Mouse (Mus musculus) splenic B cell, adult 2 months (primary cell): ENCODE measurements around the gene Eme1.
"Not testable (repeated sequence)": the region's sequence is repeated elsewhere in the genome, so short reads cannot be mapped to it uniquely, and the experiment has no call there.

Experiments used
- DNase-seq: peaks from one replicate; pipeline ENCODE4 v3.0.0-alpha.2; 2011; ENCODE audit warnings: low read depth, low spot score
- H3K27me3 ChIP-seq: 2 replicates; pipeline ENCODE4 v1.6.1; 2012; ENCODE audit warnings: mild to moderate bottlenecking, low read length, moderate library complexity, mixed read lengths; ENCODE audit not compliant: control insufficient read depth, poor library complexity, insufficient read depth, severe bottlenecking
- H3K36me3 ChIP-seq: 2 replicates; pipeline ENCODE4 v1.6.1; 2012; ENCODE audit warnings: mild to moderate bottlenecking, low read length, moderate library complexity, mixed read lengths; ENCODE audit not compliant: control insufficient read depth, poor library complexity, insufficient read depth, severe bottlenecking

The Eme1 gene

DNA sequence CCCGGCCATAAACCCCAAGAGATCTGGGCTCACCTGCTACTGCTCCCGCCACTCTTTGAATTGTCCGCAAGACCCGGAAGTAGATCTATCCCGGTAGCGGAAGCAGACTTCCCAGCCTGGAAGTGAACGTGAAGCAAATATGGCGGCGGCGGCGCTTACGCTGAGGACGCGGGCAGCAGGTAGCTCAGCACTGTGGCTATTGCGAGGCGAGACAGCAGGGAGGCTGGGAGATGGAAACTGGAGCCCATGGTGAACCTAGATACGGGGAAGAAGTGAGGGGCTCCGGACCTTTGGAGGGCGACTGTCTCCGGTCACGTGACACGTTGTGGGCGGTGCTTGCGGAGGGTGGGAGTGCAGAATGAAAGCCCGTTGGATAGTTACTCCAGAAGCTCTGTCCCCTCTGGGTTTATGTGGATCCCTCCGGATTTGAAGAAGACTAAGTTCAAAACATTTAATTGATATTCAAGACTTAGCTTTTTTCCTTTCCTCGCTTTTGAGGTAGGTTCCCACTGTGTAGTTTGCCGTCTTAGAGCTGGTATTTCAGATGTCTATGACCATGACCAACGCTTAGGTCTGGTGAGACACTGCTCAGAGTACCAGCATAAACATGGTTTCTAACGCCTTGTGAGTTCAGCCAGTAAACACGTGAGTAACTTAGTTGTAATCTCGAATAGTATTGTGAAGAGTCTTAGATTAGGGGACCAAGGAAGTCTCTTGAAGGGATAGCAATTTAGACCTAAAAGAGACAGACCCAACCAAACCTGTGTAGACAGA, at the start of gene Eme1, which contains the start of gene Mrpl27:
TSS of gene Eme1 (minus strand) at position 302 of the 774 bp plus-strand sequence.
TSS of gene Mrpl27 (plus strand) at position 105 of the 774 bp plus-strand sequence.
- H3K36me3 ChIP-seq: no peaks in the 10 kb centered on the region; the same call in 1 of the 2 replicates
- DNase-seq: peak; percentile 82

GRCm38 (mm10) chr11:94702216-94702610, 48.4 kb upstream of the Eme1 start:
- H3K27me3 ChIP-seq: no peaks in the 10 kb centered on the region
- DNase-seq: no peak

More for the DNA sequence above, at the start of gene Eme1, which contains the start of gene Mrpl27:
- no peaks in the 10 kb centered on the region for H3K27me3 ChIP-seq

GRCm38 (mm10) chr11:94701401-94702215, 47.8 kb upstream of the Eme1 start:
- Histone ChIP-seq H3K36me3 (no peaks in the 10 kb centered on the region), H3K27me3 (no peaks in the 10 kb centered on the region)
- DNase-seq: no peak

More at GRCm38 (mm10) chr11:94702216-94702610, 48.4 kb upstream of the Eme1 start:
- no peaks in the 10 kb centered on the region for H3K36me3 ChIP-seq

DNA sequence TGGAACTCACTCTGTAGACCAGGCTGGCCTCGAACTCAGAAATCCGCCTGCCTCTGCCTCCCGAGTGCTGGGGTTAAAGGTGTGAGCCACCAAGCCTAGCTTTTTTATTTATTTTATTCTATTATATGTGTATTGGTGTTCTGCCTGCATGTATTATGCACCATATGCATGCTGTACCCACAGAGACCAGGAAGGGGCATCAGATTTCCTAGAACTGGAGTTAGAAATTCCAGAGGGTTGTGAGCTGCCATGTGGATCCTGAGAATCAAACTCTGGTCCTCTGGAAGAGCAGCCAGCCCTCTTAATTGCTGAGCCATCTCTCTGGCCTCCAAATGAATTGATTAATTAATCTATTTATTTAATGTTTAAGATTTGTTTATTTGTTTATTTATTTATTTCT, 45.6 kb upstream of the Eme1 start:
- DNase-seq: no peak
- Histone ChIP-seq H3K27me3 (no peaks in the 10 kb centered on the region), H3K36me3 (no peaks in the 10 kb centered on the region)

- Histone ChIP-seq H3K36me3 (no peaks in the 10 kb centered on the region), H3K27me3 (no peaks in the 10 kb centered on the region)
- no peak for DNase-seq
Measured at GRCm38 (mm10) chr11:94697703-94698464, 44.1 kb upstream of the Eme1 start.

DNA sequence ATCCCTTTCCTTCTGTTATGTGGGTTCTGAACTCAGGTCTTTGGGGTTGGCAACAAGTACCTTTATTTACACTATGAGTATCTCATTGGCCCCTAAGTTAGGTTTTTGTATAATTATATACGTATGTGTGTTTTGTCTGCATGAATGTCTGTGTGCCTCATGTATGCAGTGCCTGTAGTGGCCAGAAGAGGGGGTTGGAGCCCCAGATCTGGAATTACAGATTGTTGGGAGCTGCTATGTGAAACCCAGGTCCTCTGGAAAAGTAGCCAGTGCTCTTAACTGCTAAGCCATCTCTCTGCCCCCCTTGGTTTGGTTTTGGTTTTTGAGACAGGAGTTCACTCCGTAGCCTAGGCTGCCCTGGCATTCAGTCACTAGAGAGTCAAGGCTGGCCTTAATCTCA, 43.4 kb upstream of the Eme1 start:
- no peak for DNase-seq
- Histone ChIP-seq H3K36me3 (no peaks in the 10 kb centered on the region), H3K27me3 (no peaks in the 10 kb centered on the region)

DNA sequence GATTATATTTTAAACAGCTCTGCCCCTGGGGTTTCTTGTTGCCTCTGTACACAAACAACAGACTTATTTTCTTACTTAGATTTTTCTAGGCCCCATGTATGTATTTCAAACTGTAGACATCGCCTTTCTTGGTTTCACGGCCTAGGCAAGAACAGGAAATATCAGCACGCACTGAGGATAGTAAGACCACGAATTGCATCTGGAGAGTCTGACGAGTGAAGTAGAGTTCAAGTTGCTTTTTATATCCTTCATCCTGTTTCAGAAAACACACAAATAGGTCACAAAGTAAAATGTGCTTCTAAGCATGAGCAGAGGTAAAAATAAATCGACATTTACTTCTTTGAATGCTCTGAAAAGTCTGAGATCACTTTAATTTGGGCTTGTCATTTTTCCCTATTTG, 41.7 kb upstream of the Eme1 start:
- H3K36me3 ChIP-seq: no peaks in the 10 kb centered on the region
- no peaks in the 10 kb centered on the region for H3K27me3 ChIP-seq
- DNase-seq: no peak

DNA sequence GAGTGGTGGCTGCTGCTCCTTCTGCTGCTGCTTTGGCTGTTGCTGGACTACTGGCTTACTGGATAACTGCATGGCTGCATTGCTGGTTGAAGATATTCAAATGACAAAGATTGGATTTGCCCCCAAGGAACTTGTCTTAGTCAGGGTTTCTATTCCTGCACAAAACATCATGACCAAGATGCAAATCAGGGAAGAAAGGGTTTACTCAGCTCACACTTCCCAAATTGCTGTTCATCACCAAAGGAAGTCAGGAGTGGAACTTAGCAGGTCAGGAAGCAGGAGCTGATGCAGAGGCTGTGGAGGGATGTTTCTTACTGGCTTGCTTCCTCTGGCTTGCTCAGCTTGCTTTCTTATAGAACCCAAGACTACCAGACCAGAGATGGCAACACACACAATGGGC, 38.7 kb upstream of the Eme1 start:
- DNase-seq, H3K27me3 ChIP-seq, H3K36me3 ChIP-seq: not testable (repeated sequence)

DNA sequence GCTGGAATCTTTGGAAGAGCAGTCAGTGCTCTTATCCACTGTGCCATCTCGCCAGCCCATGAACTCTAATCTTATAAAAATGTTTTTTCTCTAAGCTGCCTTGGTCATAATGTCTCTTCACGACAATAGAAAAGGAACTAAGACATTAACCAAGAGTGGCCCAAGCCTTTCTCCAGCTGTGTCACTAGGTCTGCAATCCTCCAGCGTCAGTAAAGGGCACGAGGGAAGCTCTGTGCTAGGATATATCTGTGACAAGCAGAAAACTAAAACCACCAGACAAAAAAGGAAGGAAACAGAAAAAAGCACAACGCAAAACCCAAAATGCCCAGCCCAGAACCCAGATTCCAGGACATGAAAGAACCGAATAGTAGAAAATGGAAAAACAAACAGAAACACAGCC, 33.4 kb upstream of the Eme1 start:
- H3K36me3 ChIP-seq: no peaks in the 10 kb centered on the region
- no peak for DNase-seq
- H3K27me3 ChIP-seq: no peaks in the 10 kb centered on the region

DNA sequence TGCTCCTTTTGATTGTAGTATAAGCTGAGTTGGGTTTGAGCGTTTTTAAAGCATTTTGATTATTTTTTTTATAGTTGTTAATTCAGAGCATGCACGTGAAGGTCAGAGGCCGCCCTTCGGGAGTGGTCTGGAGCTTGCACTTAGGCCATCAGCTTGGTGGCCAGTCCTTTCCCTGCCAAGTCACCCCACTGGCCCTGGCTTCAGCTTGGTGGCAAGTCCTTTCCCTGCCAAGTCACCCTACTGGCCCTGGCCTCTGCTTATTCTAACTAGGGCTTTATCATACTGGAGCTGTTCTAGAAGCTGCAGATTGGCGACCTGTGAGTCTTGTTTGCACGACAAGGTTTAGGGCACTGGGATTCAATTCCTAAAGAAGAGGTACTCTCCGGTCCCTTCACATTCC, 28.7 kb upstream of the Eme1 start:
- Histone ChIP-seq H3K27me3 (no peaks in the 10 kb centered on the region), H3K36me3 (no peaks in the 10 kb centered on the region)
- DNase-seq: no peak

DNA sequence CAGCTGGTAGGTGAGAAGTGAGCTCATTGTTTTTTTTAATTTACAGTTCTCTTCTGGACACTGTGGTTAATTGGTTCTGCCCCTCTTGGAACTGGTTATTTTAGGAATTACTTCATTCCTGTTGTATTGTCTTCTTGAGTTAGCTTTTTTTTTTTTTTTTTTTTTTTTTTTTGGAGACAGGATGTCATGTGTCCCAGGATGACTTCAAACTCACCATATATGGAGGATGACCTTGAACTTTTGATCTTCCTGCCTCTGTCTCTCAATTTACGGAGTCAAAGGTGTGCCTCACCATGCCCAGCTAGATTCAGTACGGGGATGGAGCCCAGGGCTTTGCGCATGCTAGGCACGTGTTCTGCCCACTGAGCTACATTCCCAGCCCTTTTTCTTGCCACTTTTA, 27.9 kb upstream of the Eme1 start:
- Histone ChIP-seq H3K36me3 (no peaks in the 10 kb centered on the region), H3K27me3 (no peaks in the 10 kb centered on the region)
- DNase-seq: no peak

DNA sequence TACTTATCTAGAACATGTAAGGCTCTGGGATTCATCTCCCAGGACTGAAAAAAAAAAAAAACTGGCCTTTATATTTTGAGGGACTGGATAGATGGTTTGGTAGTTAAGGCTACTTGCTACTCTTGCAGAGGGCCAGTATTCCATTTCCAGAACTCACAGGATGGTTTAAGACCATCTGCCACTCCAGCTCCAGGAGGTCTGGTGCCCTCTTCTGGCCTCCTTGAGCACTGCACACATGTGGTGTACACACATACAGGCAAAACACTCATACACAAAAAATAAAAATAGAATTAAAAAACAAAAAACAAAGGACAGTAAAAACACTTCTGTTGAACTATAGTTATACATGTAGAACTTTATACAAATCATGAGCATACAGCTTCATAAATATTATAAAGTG, 26.9 kb upstream of the Eme1 start:
- DNase-seq: no peak

GRCm38 (mm10) chr11:94677607-94678145, 23.9 kb upstream of the Eme1 start:
- Histone ChIP-seq H3K27me3 (no peaks in the 10 kb centered on the region), H3K36me3 (no peaks in the 10 kb centered on the region)
- DNase-seq: no peak

More for the DNA sequence above, 26.9 kb upstream of the Eme1 start:
- H3K27me3 ChIP-seq: no peaks in the 10 kb centered on the region
- H3K36me3 ChIP-seq: no peaks in the 10 kb centered on the region

- H3K27me3 ChIP-seq: no peaks in the 10 kb centered on the region
- peak; percentile 91 for DNase-seq
- no peaks in the 10 kb centered on the region for H3K36me3 ChIP-seq
Measured at GRCm38 (mm10) chr11:94676754-94677606, 23.2 kb upstream of the Eme1 start, which contains the start of gene Xylt2. Xylt2 (minus strand) TSS chr11:94677515.
